Mouse (Mus musculus) liver, adult (tissue): ENCODE measurements around the gene Vsx1.

Experiments used
- GATA4 ChIP-seq: IDR thresholded peaks from 2 replicates; pipeline ENCODE4 v1.6.1; 2014; ENCODE audit warnings: mild to moderate bottlenecking, low read length; ENCODE audit not compliant: insufficient replicate concordance

The Vsx1 gene

GRCm38 (mm10) chr2:150656112-150656511, 33.0 kb downstream of the Vsx1 start:
- TF ChIP-seq GATA4, result no peak

- no peak for TF ChIP-seq GATA4
Measured at GRCm38 (mm10) chr2:150655290-150655689, 33.9 kb downstream of the Vsx1 start.

- TF ChIP-seq GATA4, result no peak
Measured at GRCm38 (mm10) chr2:150654814-150655213, 34.3 kb downstream of the Vsx1 start.

- TF ChIP-seq GATA4, result no peak
Measured at GRCm38 (mm10) chr2:150651366-150651765, 37.8 kb downstream of the Vsx1 start.

GRCm38 (mm10) chr2:150650511-150651074, 38.6 kb downstream of the Vsx1 start:
- TF ChIP-seq GATA4, result no peak

- no peak for TF ChIP-seq GATA4
Measured at GRCm38 (mm10) chr2:150648300-150648895, 40.8 kb downstream of the Vsx1 start.

- TF ChIP-seq GATA4, result no peak
Measured at GRCm38 (mm10) chr2:150647681-150648299, 41.4 kb downstream of the Vsx1 start.

GRCm38 (mm10) chr2:150646411-150647121, 42.6 kb downstream of the Vsx1 start:
- TF ChIP-seq GATA4, result no peak

GRCm38 (mm10) chr2:150645225-150645624, 43.9 kb downstream of the Vsx1 start:
- TF ChIP-seq GATA4, result no peak

GRCm38 (mm10) chr2:150643726-150644415, 45.3 kb downstream of the Vsx1 start:
- TF ChIP-seq GATA4, result no peak

GRCm38 (mm10) chr2:150643166-150643565, 46.0 kb downstream of the Vsx1 start:
- TF ChIP-seq GATA4, result no peak

GRCm38 (mm10) chr2:150638370-150638733, 50.8 kb downstream of the Vsx1 start:
- no peak for TF ChIP-seq GATA4

- TF ChIP-seq GATA4, result no peak
Measured at GRCm38 (mm10) chr2:150637702-150638369, 51.3 kb downstream of the Vsx1 start.

- TF ChIP-seq GATA4, result no peak
Measured at GRCm38 (mm10) chr2:150635877-150636446, 53.2 kb downstream of the Vsx1 start.
